Mouse (Mus musculus) thymus, postnatal 10 days (tissue): ENCODE data around the gene Mapkap1.
A peak's percentile ranks its signal among the peaks of the same experiment; 100 is the strongest.
"Not testable (repeated sequence)": the region's sequence is repeated elsewhere in the genome, so short reads cannot be mapped to it uniquely, and the experiment has no call there.

Experiments
- DNase-seq, 2 experiments: peaks; one replicate each; pipeline ENCODE4 v3.0.0; 2021; ENCODE audit warnings: low spot score in 2 of 2

The Mapkap1 gene

DNA sequence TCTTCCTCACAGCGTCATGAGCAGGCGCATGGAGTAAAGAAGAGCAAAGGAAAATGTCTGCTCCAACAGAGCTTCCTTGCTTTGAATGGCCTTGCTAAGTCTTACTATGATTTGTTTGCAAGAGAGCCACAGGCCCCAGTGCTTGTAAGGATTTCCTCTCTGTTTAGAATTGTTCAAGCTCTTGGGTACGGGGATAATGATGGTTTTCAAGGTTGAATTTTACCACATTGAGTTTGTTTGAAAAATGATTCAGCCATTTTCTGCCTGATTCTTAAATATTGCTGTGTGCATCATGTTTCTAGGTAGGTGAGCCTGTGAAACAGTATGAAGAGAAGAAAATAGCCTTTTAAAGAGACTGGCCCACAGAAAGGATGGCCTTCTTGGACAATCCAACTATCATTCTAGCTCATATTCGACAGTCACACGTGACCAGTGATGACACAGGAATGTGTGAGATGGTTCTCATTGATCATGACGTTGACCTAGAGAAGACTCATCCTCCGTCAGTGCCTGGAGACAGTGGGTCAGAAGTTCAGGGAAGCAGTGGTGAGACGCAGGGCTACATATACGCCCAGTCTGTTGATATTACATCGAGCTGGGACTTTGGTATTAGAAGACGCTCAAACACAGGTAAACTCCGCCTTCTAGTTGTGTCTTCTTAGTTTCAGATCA is 25.3 kb downstream of the Mapkap1 start:
- DNase-seq = no peak

- DNase-seq = not testable (repeated sequence)
Observed at GRCm38 (mm10) chr2:34432887-34433286, 26.3 kb downstream of the Mapkap1 start.

DNA sequence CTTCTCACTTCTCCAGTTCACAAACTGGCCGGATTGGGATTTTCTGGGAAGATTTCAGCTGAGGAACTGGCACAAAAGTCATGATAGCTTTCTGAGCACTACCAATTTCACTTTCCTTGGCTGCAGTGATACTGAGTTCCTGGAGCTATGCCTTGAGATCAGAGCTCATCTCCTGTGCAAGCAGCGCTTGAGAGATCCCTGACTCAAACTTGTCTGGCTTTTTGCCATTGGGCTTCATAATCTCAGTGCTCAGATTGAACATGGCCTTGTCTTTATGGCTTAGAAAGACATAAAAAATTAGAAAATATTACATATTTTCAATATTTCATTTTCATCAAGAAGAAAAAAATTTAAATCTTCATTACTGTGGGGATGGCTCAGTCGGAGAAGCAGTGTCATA is 29.8 kb downstream of the Mapkap1 start:
- DNase-seq = no peak

GRCm38 (mm10) chr2:34448756-34449155 is 42.2 kb downstream of the Mapkap1 start:
- no peak for DNase-seq

DNA sequence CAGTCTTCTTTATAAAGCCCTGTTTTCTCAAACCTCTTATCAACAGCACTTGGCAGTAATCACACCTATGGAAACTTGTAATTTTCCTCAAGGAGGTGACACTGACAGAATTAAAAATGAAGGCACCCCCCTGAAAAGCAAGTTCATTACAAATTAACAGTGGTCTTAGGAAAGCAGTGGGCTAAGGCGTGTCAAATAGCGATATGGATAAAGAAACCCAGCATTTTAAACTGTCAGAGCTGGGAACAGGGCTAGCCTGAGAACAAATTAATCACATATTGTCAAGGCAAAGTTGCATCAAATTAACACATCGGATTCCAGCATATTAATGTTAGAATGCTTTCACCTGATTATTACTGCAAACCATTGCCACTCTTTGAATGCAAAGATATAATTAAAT is 55.9 kb downstream of the Mapkap1 start:
- no peak for DNase-seq

DNA sequence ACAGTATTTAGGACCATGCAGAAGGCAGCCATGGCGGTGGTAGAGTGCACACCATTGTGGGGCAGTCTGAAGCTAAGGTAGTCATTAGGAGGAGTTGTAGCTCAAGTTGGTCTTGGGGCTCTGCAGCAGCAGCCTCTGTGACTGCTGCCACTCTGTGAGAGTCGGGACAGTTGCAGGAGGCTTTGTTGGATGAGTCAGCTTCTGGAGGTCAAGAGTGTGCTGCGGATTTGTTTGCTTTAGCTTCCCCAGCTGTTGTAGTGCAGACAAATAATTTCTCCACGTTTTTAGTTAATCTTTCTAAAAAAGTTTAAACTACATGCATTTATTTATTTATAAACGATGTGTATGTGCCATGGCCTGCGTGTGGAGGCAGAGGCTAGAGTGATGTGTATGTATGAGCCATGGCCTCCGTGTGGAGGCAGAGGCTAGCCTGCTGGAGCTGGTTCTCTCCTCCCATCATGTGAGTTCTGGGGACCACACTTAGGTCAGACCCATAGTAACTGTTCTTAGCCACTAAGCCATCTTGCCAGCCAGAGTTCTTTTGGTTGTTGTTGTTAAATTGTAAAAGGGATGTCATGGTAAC is 62.1 kb downstream of the Mapkap1 start:
- DNase-seq = no peak

GRCm38 (mm10) chr2:34469324-34469723 is 62.8 kb downstream of the Mapkap1 start:
- DNase-seq = no peak

GRCm38 (mm10) chr2:34473775-34474174 is 67.2 kb downstream of the Mapkap1 start:
- DNase-seq = no peak

DNA sequence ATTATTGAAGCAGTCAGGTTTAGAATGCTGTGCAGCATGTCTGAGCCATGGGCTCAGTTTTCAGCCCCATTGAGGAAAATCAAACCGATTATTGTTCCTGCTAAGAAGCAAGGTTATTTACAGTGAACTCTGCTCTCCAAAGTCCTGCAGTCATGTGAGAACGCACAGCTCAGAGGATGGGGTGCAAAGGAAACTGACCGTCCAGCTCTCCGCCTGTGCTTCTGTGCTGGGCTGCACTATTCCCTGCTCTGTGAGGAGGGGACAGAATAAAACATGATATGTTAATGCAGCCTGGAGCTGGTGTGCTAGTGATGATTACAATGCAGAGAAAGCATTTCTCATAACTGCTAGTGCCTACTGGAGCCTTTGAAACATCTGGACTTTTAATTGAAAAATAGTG is 74.8 kb downstream of the Mapkap1 start:
- no peak for DNase-seq

DNA sequence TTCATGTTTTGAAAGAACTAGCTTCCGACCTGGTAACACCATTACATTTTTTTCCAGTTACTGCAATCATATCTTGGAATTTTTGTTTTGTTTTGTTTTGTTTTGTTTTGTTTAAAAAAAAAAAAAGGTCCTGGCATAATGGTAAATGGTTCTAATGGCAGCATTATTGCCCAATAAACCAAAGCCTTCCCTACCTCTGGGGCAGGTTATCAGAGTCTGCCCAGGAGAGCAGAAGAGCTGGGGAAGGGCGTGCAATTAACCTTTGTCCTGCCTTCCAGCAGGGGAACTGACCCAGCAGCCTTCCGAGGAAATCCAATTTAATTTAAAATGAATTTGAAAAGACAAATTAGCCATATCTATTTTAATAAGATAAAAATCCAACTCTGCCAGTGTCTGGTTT is 75.5 kb downstream of the Mapkap1 start:
- DNase-seq = no peak

DNA sequence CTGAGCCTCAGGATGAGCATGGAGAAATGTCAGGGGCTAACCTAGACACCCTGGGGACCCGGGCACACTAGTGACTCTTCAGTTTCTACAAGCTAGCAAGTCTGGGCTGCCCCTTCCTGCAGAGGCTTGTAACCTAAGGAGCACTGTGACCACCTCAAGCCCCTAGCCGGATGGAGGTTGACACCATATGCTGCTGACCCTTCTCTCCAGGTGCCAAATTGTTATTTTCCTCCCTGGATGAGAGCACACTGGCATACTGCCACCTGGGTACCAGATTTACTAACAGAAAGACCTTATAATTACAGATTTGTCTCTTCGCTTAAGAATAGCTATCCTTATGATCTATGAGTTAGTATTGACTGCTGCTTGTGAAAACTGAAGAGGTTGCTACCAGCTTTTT is 76.0 kb downstream of the Mapkap1 start:
- no peak for DNase-seq

DNA sequence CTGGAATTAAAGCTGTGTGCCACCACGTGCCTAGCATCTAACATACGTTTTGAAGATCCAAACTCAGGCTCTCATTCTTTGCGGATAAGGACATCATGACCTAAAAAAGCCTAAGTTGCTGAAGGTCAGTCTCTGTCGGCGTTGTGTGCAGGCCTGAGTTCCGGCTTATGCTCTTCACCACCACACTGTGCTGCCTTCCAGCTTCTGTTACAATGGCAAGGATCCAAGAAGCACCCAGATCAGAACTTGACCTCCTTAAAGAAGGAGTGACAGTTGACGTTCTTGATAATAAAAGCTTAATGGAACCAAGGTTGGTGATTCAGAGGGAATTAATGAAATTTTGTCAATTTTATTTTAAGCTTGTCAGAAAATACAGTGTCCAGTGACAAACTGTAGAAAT is 80.7 kb downstream of the Mapkap1 start:
- no peak for DNase-seq

DNA sequence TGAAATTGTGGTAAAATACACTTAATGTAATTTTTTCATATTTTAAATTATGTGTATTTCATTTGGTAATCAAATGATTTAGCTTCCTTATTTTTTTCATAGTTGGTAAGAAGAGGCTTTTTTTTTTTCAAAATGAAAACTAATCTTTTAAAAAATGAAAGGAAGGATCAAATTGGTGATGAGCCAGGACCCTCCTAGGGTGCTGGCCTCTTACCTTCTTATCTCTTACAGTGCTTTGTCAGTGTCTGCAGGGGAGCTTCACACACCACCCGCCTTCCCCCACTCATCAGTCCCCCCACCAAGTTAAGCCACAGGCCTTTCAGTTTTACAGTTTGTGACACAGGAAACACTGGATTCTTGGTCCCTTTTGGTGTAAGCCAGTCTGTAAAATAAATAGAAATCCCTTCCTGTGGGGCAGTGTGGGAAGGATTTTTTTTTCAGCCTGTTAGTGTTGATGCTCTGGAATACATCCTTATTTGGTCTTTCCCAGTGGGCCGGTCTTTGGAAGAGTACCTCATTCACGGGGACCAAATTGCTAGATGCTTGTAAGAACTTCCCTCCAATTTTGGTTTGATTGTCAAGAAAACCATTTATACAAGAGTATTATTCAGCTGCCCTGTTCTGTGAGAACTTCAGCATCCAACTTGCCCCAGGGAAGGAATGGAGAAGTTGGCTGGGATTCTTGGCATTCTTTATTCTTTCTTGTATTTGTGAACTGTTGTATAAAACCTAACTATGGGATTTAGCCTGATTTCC is 97.6 kb downstream of the Mapkap1 start:
- no peak for DNase-seq

GRCm38 (mm10) chr2:34506162-34506561 is 99.6 kb downstream of the Mapkap1 start:
- DNase-seq = not testable (repeated sequence)

- no peak for DNase-seq
Observed at GRCm38 (mm10) chr2:34509856-34510255, 103.3 kb downstream of the Mapkap1 start.

DNA sequence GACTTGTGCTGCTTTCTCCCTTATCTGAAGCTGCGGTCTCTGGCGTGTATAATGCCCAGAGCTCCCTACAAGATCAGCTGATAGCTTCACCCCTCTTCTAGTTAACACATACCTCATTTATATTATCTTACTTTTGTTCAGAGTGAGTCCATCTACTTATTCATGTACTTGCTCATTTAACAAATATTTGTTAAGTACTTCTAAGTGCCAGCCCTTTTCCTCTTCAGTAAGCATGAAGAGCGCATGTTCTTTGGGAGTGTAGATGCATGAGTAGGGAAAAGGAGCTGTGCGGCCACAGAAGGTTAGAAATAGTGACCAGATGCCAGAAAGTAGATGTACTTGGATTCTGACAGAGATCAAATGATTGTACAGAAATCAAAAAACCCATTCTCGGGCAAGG is 108.7 kb downstream of the Mapkap1 start:
- DNase-seq = no peak

DNA sequence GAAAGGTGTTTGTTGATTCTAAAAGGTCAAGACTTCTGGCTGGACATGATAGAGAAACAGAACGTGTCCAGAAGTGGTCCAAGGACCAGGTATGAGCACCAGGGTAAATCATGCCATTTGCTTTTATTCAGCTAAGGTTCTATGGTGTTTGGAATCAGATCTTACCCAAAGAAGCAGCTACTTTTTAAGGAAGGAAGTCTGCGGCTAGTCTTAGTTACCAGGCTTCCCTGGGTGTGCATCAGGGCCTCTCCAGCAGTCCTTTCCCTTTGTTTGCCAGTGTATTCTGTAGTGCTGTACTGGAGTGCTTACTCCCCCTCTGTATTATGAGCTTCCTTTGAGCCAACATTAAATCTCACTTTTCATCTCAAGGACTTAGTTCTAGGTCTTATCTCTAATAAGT is 111.5 kb downstream of the Mapkap1 start:
- DNase-seq = no peak

GRCm38 (mm10) chr2:34518526-34518925 is 112.0 kb downstream of the Mapkap1 start:
- DNase-seq = no peak

GRCm38 (mm10) chr2:34519525-34519924 is 113.0 kb downstream of the Mapkap1 start:
- DNase-seq = peak in 1 of 2 experiments; percentile 27

DNA sequence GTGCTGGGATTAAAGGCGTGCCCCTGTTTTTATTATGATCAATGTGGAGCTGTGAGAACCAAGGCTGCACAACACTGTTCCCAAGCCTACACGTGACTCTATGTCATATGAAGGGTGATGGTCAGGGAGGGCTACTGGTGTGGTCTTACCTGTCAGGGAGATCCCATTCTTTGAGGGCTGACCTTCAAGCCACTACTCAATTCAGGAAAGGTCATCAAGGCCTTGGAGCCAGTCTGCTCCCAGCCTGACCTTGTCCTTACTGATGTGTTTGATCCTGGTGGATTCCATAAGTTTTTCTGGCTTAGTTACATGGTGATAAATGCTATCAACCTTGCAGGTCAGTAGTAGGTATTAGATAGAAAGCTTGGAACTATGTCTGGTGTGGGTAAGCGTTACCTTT is 114.8 kb downstream of the Mapkap1 start:
- no peak for DNase-seq

DNA sequence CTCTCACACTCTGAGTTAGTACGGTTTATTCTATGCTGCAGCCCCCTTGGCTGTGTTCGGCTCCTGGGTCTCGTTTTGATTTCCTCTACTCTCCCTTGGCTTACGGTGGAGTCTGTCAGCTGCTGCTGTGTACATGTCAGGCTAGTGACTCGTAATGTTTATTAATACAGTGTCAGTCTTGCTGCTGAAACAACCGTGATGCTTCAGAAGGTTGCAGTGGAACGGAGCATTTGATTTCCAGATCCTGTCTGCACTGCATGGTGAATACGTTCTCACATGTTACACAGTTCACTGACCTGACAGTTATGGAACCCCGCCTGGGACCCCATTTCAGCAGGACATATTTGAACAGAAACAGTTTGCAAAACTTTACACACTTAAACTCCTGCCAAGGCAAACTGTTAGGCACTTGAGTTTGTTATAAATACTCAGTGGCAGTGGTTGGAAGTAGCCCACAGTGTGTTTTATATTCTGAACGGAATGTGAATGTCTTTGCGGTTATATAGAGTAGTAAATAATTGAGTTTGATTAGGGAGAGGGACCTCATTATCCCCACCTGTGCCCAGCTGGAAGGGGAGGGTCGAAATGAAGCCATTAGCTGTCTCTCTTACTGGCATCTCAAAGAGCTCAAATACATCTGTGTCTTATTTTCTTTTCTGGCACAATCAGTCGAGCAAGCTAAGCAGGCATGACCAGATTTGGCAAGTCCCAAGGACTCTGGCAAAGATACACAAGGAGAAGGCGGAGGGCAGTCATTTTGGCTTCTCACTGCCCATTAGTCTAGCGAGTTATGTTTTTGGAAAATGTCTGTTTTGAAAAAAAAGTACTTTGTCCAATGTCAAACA is 120.2 kb downstream of the Mapkap1 start:
- DNase-seq = no peak

DNA sequence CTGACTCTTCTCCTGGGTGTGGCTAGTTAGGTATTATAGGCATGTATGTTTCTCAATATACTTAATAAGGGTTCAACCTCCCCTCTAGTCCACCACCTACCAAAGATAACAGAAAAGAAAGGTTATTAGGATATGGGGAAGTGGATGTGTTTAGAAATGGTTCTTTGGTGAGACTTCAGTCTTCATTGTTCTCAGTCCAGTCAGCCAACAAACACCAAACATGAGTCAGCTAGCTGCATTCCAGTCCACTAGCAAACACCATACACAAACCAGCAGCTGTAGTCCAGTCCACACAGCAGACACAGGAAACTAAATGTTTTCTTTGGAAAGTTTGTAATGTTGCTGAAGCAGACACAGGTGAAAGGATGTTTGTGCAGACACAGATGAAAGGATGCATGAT is 121.9 kb downstream of the Mapkap1 start:
- no peak for DNase-seq
